Mouse (Mus musculus) MEL (cell line): ENCODE measurements around the gene AC124502.3. TPM values are rescaled to one million over a fixed set of nuclear protein-coding genes. Genes with fewer than 3 reads are reported as not detected.

Source experiments
- DNase-seq: peaks from one replicate; pipeline ENCODE4 v3.0.0; 2011; ENCODE audit warnings: low read depth, low spot score
- H3K27ac ChIP-seq: 2 replicates; pipeline ENCODE4 v1.5.1; 2012; ENCODE audit warnings: low read depth, mild to moderate bottlenecking, control low read depth, low read length, moderate library complexity; ENCODE audit not compliant: control insufficient read depth
- H3K27me3 ChIP-seq, 2 experiments: fragments of 150-350 bp in 1 of 2; sonication (generic) in 1 of 2; 2 replicates each; pipeline ENCODE4 v1.6.1; 2012; ENCODE audit warnings: low read length in 2 of 2, mild to moderate bottlenecking in 2 of 2, improper control_type of control experiment in 1 of 2, moderate library complexity in 1 of 2; ENCODE audit not compliant: insufficient read depth in 2 of 2, control insufficient read depth in 1 of 2
- H3K36me3 ChIP-seq, 2 experiments: 2 replicates each; pipeline ENCODE4 v1.6.1; 2012 to 2014; ENCODE audit warnings: low read length in 2 of 2, improper control_type of control experiment in 1 of 2, inconsistent platforms in 1 of 2, mild to moderate bottlenecking in 1 of 2; ENCODE audit not compliant: insufficient read depth in 2 of 2, control insufficient read depth in 1 of 2
- H3K4me1 ChIP-seq, 2 experiments: fragments of 150-350 bp in 1 of 2; sonication (generic) in 1 of 2; 2 replicates each; pipeline ENCODE4 v1.6.1; 2012; ENCODE audit warnings: low read length in 2 of 2, improper control_type of control experiment in 1 of 2, mild to moderate bottlenecking in 1 of 2; ENCODE audit not compliant: insufficient read depth in 2 of 2, control insufficient read depth in 1 of 2
- H3K4me3 ChIP-seq, 2 experiments: fragments of 150-350 bp in 1 of 2; sonication (generic) in 1 of 2; 2 replicates each; pipeline ENCODE4 v1.5.1; 2012; ENCODE audit warnings: low read depth in 2 of 2, low read length in 2 of 2, mild to moderate bottlenecking in 2 of 2, moderate library complexity in 2 of 2, control low read depth in 1 of 2, improper control_type of control experiment in 1 of 2; ENCODE audit not compliant: control insufficient read depth in 1 of 2, insufficient read depth in 1 of 2
- H3K79me2 ChIP-seq: 2 replicates; pipeline ENCODE4 v1.6.1; 2012; ENCODE audit warnings: mild to moderate bottlenecking, low read length, moderate library complexity; ENCODE audit not compliant: control insufficient read depth, poor library complexity, insufficient read depth
- H3K9ac ChIP-seq: 2 replicates; pipeline ENCODE4 v1.6.1; 2012; ENCODE audit warnings: low read depth, mild to moderate bottlenecking, control low read depth, low read length, moderate library complexity; ENCODE audit not compliant: control insufficient read depth, poor library complexity, severe bottlenecking
- H3K9me3 ChIP-seq: fragments of 150-350 bp; sonication (generic); replicated peaks from 2 replicates; pipeline ENCODE4 v1.6.1; 2012; ENCODE audit warnings: mild to moderate bottlenecking, low read length, improper control_type of control experiment, moderate library complexity; ENCODE audit not compliant: insufficient read depth
- BHLHE40 ChIP-seq: IDR thresholded peaks from 2 replicates; pipeline ENCODE4 v1.6.1; 2012; ENCODE audit warnings: low read depth, mild to moderate bottlenecking, inconsistent platforms, low read length, improper control_type of control experiment, borderline replicate concordance
- CHD1 ChIP-seq: IDR thresholded peaks from 2 replicates; pipeline ENCODE4 v1.6.1; 2012; ENCODE audit warnings: low read depth, mild to moderate bottlenecking, inconsistent platforms, low read length, improper control_type of control experiment
- CHD2 ChIP-seq: IDR thresholded peaks from 2 replicates; pipeline ENCODE4 v1.6.1; 2011; ENCODE audit warnings: low read length, improper control_type of control experiment
- CTCF ChIP-seq, 3 experiments: IDR thresholded peaks in 2 of 3; conservative IDR thresholded peaks in 1 of 3; 2 replicates each; pipeline ENCODE4 v1.5.1; 2011 to 2012; ENCODE audit warnings: low read length in 3 of 3, low read depth in 2 of 3, mild to moderate bottlenecking in 2 of 3, improper control_type of control experiment in 1 of 3, inconsistent platforms in 1 of 3, mixed read lengths in 1 of 3, moderate library complexity in 1 of 3; ENCODE audit not compliant: control insufficient read depth in 1 of 3, insufficient read depth in 1 of 3, poor library complexity in 1 of 3, severe bottlenecking in 1 of 3
- EP300 ChIP-seq, 2 experiments: IDR thresholded peaks; 2 replicates each; pipeline ENCODE4 v1.6.1; 2011; ENCODE audit warnings: improper control_type of control experiment in 2 of 2, low read length in 2 of 2, low read depth in 1 of 2, mild to moderate bottlenecking in 1 of 2
- GABPA ChIP-seq: IDR thresholded peaks from 2 replicates; pipeline ENCODE4 v1.6.1; 2012; ENCODE audit warnings: low read depth, mild to moderate bottlenecking, inconsistent platforms, low read length, improper control_type of control experiment, moderate library complexity
- GATA1 ChIP-seq: IDR thresholded peaks from 2 replicates; pipeline ENCODE4 v1.6.1; 2011; ENCODE audit warnings: low read depth, low read length, improper control_type of control experiment
- KAT2A ChIP-seq: conservative IDR thresholded peaks from 2 replicates; pipeline ENCODE4 v1.6.1; 2012; ENCODE audit warnings: low read depth, low read length, improper control_type of control experiment, inconsistent platforms
- POLR2A ChIP-seq, 2 experiments: IDR thresholded peaks; 2 replicates each; pipeline ENCODE4 v1.6.1; 2011 to 2012; ENCODE audit warnings: low read length in 2 of 2, mild to moderate bottlenecking in 2 of 2, control low read depth in 1 of 2, improper control_type of control experiment in 1 of 2, low read depth in 1 of 2, moderate library complexity in 1 of 2; ENCODE audit not compliant: control insufficient read depth in 1 of 2, insufficient read depth in 1 of 2, poor library complexity in 1 of 2
- POLR2AphosphoS2 ChIP-seq: IDR thresholded peaks from 2 replicates; pipeline ENCODE4 v1.6.1; 2011; ENCODE audit warnings: low read length, improper control_type of control experiment
- SIN3A ChIP-seq: IDR thresholded peaks from 2 replicates; pipeline ENCODE4 v1.6.1; 2012; ENCODE audit warnings: low read length, improper control_type of control experiment, inconsistent platforms
- SMC3 ChIP-seq: IDR thresholded peaks from 2 replicates; pipeline ENCODE4 v1.6.1; 2011; ENCODE audit warnings: low read depth, low read length, improper control_type of control experiment
- USF2 ChIP-seq, 2 experiments: IDR thresholded peaks; 2 replicates each; pipeline ENCODE4 v1.6.1; 2011 to 2012; ENCODE audit warnings: improper control_type of control experiment in 2 of 2, low read length in 2 of 2, borderline replicate concordance in 1 of 2, inconsistent platforms in 1 of 2, low read depth in 1 of 2, mild to moderate bottlenecking in 1 of 2; ENCODE audit not compliant: insufficient read depth in 1 of 2
- polyA plus RNA-seq, 2 experiments: library from polyadenylated mRNA; stranded (reverse) in 1 of 2; unstranded in 1 of 2; fragments of >175 nt in 1 of 2; fragments of >200 nt in 1 of 2; gene quantifications; 2 replicates each; pipeline versions ENCODE4 v1.2.1 to v1.2.4; 2012; ENCODE audit warnings: low replicate concordance in 2 of 2, low read depth in 1 of 2; ENCODE audit not compliant: insufficient read length in 2 of 2, insufficient read depth in 1 of 2, missing spikeins in 1 of 2
- total RNA-seq: library from RNA; depleted of rRNA; stranded (reverse); fragments of 300-350 nt; gene quantifications from 2 replicates; pipeline ENCODE4 v1.2.3, GENCODE M21; 2012

The AC124502.3 gene
- total and polyA plus RNA-seq, 3 experiments: 0.75 to 2.1 TPM; not detected in 1

GRCm38 (mm10) chr19:5049325-5049724 is 10.6 kb downstream of the AC124502.3 start:
- no peak for DNase-seq
- no peak overlapping the region for H3K4me3 ChIP-seq
- TF ChIP-seq POLR2AphosphoS2: no peak
- no peak for TF ChIP-seq GATA1
- TF ChIP-seq KAT2A: no peak
- no peak for TF ChIP-seq CHD1
- TF ChIP-seq EP300 (IDR thresholded peaks at IDR 0.05; ENCODE audit: low read depth in 1 of 2, low read length in 2 of 2): no peak
- no peak for TF ChIP-seq CHD2
- TF ChIP-seq USF2 (IDR thresholded peaks at IDR 0.05; ENCODE audit: borderline replicate concordance in 1 of 2, insufficient read depth in 1 of 2, low read depth in 1 of 2, low read length in 2 of 2): no peak
- TF ChIP-seq GABPA: no peak
- TF ChIP-seq POLR2A (IDR thresholded peaks at IDR 0.05; ENCODE audit: control insufficient read depth in 1 of 2, insufficient read depth in 1 of 2, low read depth in 1 of 2, low read length in 2 of 2, poor library complexity in 1 of 2): no peak
- TF ChIP-seq, all 39 proteins: peak for 0
- Histone ChIP-seq H3K27ac (no peak overlapping the region), H3K27me3 (no peaks in the 10 kb centered on the region), H3K36me3 (peaks cover 2 to 4% of the 10 kb centered on the region in 2 experiments; a peak in 3 of 4 replicates), H3K4me1 (peaks cover 6 to 9% of the 10 kb centered on the region in 2 experiments; a peak in 3 of 4 replicates), H3K9ac (no peak overlapping the region), H3K9me3 (no peaks in the 10 kb centered on the region), H3K79me2 (no peaks in the 10 kb centered on the region)

GRCm38 (mm10) chr19:5050047-5050905 is 11.6 kb downstream of the AC124502.3 start, which contains the start of gene Rin1:
Gene Rin1 (plus strand): TSS chr19:5050481.
- no peak for TF ChIP-seq CHD1
- no peak for TF ChIP-seq SMC3
- TF ChIP-seq POLR2A (IDR thresholded peaks at IDR 0.05; ENCODE audit: control insufficient read depth in 1 of 2, insufficient read depth in 1 of 2, low read depth in 1 of 2, low read length in 2 of 2, poor library complexity in 1 of 2): no peak
- TF ChIP-seq BHLHE40: no peak
- TF ChIP-seq CTCF (IDR thresholded peaks at IDR 0.05 in 2 of 3, conservative IDR thresholded peaks at IDR 0.05 in 1 of 3; ENCODE audit: control insufficient read depth in 1 of 3, insufficient read depth in 1 of 3, low read depth in 2 of 3, low read length in 3 of 3, poor library complexity in 1 of 3, severe bottlenecking in 1 of 3): peak; percentile 38 to 60 (median 44)
- TF ChIP-seq SIN3A: no peak
- H3K79me2 ChIP-seq: no peaks in the 10 kb centered on the region
- H3K36me3 ChIP-seq: peaks cover 2 to 7% of the 10 kb centered on the region in 2 experiments; a peak in 3 of 4 replicates
- H3K9ac ChIP-seq: no peak within 1 kb of the TSS
- H3K27me3 ChIP-seq: no peaks in the 10 kb centered on the region
- DNase-seq: peak; percentile 51
- H3K27ac ChIP-seq: no peak within 1 kb of the TSS
- no peaks in the 10 kb centered on the region for H3K9me3 ChIP-seq
- peaks cover 7 to 14% of the 10 kb centered on the region in 2 experiments; a peak in 3 of 4 replicates for H3K4me1 ChIP-seq
- H3K4me3 ChIP-seq: no peak within 1 kb of the TSS
